Mouse (Mus musculus) MEL (cell line): Measurements from ENCODE around the gene Sdc1. TPM values are rescaled to one million over a fixed set of nuclear protein-coding genes. Genes with fewer than 3 reads are reported as not detected.

ENCODE experiments used
- DNase-seq: peaks from one replicate; pipeline ENCODE4 v3.0.0; 2011; ENCODE audit warnings: low read depth, low spot score
- H3K27ac ChIP-seq: 2 replicates; pipeline ENCODE4 v1.5.1; 2012; ENCODE audit warnings: low read depth, mild to moderate bottlenecking, control low read depth, low read length, moderate library complexity; ENCODE audit not compliant: control insufficient read depth
- H3K27me3 ChIP-seq, 2 experiments: fragments of 150-350 bp in 1 of 2; sonication (generic) in 1 of 2; 2 replicates each; pipeline ENCODE4 v1.6.1; 2012; ENCODE audit warnings: low read length in 2 of 2, mild to moderate bottlenecking in 2 of 2, improper control_type of control experiment in 1 of 2, moderate library complexity in 1 of 2; ENCODE audit not compliant: insufficient read depth in 2 of 2, control insufficient read depth in 1 of 2
- H3K36me3 ChIP-seq, 2 experiments: 2 replicates each; pipeline ENCODE4 v1.6.1; 2012 to 2014; ENCODE audit warnings: low read length in 2 of 2, improper control_type of control experiment in 1 of 2, inconsistent platforms in 1 of 2, mild to moderate bottlenecking in 1 of 2; ENCODE audit not compliant: insufficient read depth in 2 of 2, control insufficient read depth in 1 of 2
- H3K4me1 ChIP-seq, 2 experiments: fragments of 150-350 bp in 1 of 2; sonication (generic) in 1 of 2; 2 replicates each; pipeline ENCODE4 v1.6.1; 2012; ENCODE audit warnings: low read length in 2 of 2, improper control_type of control experiment in 1 of 2, mild to moderate bottlenecking in 1 of 2; ENCODE audit not compliant: insufficient read depth in 2 of 2, control insufficient read depth in 1 of 2
- H3K4me3 ChIP-seq, 2 experiments: fragments of 150-350 bp in 1 of 2; sonication (generic) in 1 of 2; 2 replicates each; pipeline ENCODE4 v1.5.1; 2012; ENCODE audit warnings: low read depth in 2 of 2, low read length in 2 of 2, mild to moderate bottlenecking in 2 of 2, moderate library complexity in 2 of 2, control low read depth in 1 of 2, improper control_type of control experiment in 1 of 2; ENCODE audit not compliant: control insufficient read depth in 1 of 2, insufficient read depth in 1 of 2
- H3K79me2 ChIP-seq: 2 replicates; pipeline ENCODE4 v1.6.1; 2012; ENCODE audit warnings: mild to moderate bottlenecking, low read length, moderate library complexity; ENCODE audit not compliant: control insufficient read depth, poor library complexity, insufficient read depth
- H3K9ac ChIP-seq: 2 replicates; pipeline ENCODE4 v1.6.1; 2012; ENCODE audit warnings: low read depth, mild to moderate bottlenecking, control low read depth, low read length, moderate library complexity; ENCODE audit not compliant: control insufficient read depth, poor library complexity, severe bottlenecking
- H3K9me3 ChIP-seq: fragments of 150-350 bp; sonication (generic); replicated peaks from 2 replicates; pipeline ENCODE4 v1.6.1; 2012; ENCODE audit warnings: mild to moderate bottlenecking, low read length, improper control_type of control experiment, moderate library complexity; ENCODE audit not compliant: insufficient read depth
- CHD2 ChIP-seq: IDR thresholded peaks from 2 replicates; pipeline ENCODE4 v1.6.1; 2011; ENCODE audit warnings: low read length, improper control_type of control experiment
- EP300 ChIP-seq, 2 experiments: IDR thresholded peaks; 2 replicates each; pipeline ENCODE4 v1.6.1; 2011; ENCODE audit warnings: improper control_type of control experiment in 2 of 2, low read length in 2 of 2, low read depth in 1 of 2, mild to moderate bottlenecking in 1 of 2
- GABPA ChIP-seq: IDR thresholded peaks from 2 replicates; pipeline ENCODE4 v1.6.1; 2012; ENCODE audit warnings: low read depth, mild to moderate bottlenecking, inconsistent platforms, low read length, improper control_type of control experiment, moderate library complexity
- GATA1 ChIP-seq: IDR thresholded peaks from 2 replicates; pipeline ENCODE4 v1.6.1; 2011; ENCODE audit warnings: low read depth, low read length, improper control_type of control experiment
- HCFC1 ChIP-seq: IDR thresholded peaks from 2 replicates; pipeline ENCODE4 v1.6.1; 2012; ENCODE audit warnings: low read depth, mild to moderate bottlenecking, inconsistent platforms, low read length, improper control_type of control experiment, moderate library complexity
- JUND ChIP-seq: IDR thresholded peaks from 2 replicates; pipeline ENCODE4 v1.6.1; 2011; ENCODE audit warnings: low read depth, mild to moderate bottlenecking, improper control_type of control experiment, low read length
- MAFK ChIP-seq: IDR thresholded peaks from 2 replicates; pipeline ENCODE4 v1.6.1; 2011; ENCODE audit warnings: low read depth, mild to moderate bottlenecking, low read length, improper control_type of control experiment, borderline replicate concordance
- MAX ChIP-seq: IDR thresholded peaks from 2 replicates; pipeline ENCODE4 v1.6.1; 2011; ENCODE audit warnings: low read length, improper control_type of control experiment
- MEF2A ChIP-seq: IDR thresholded peaks from 2 replicates; pipeline ENCODE4 v1.6.1; 2014; ENCODE audit warnings: low read depth, mild to moderate bottlenecking, inconsistent platforms, low read length, improper control_type of control experiment; ENCODE audit not compliant: poor library complexity, insufficient replicate concordance, severe bottlenecking; ENCODE audit errors: extremely low read depth
- MYC ChIP-seq: IDR thresholded peaks from 2 replicates; pipeline ENCODE4 v1.6.1; 2011; ENCODE audit warnings: low read depth, mild to moderate bottlenecking, low read length, improper control_type of control experiment, moderate library complexity
- POLR2AphosphoS5 ChIP-seq: IDR thresholded peaks from 2 replicates; pipeline ENCODE4 v1.6.1; 2012; ENCODE audit warnings: low read depth, borderline replicate concordance, mild to moderate bottlenecking, inconsistent platforms, low read length, moderate library complexity, mixed read lengths
- RAD21 ChIP-seq: IDR thresholded peaks from 2 replicates; pipeline ENCODE4 v1.6.1; 2011; ENCODE audit warnings: mild to moderate bottlenecking, low read depth, low read length, improper control_type of control experiment
- SMC3 ChIP-seq: IDR thresholded peaks from 2 replicates; pipeline ENCODE4 v1.6.1; 2011; ENCODE audit warnings: low read depth, low read length, improper control_type of control experiment
- TAL1 ChIP-seq: IDR thresholded peaks from 2 replicates; pipeline ENCODE4 v1.6.1; 2012; ENCODE audit warnings: mild to moderate bottlenecking, inconsistent platforms, low read length, moderate library complexity, mixed read lengths
- USF2 ChIP-seq, 2 experiments: IDR thresholded peaks; 2 replicates each; pipeline ENCODE4 v1.6.1; 2011 to 2012; ENCODE audit warnings: improper control_type of control experiment in 2 of 2, low read length in 2 of 2, borderline replicate concordance in 1 of 2, inconsistent platforms in 1 of 2, low read depth in 1 of 2, mild to moderate bottlenecking in 1 of 2; ENCODE audit not compliant: insufficient read depth in 1 of 2
- ZC3H11A ChIP-seq: IDR thresholded peaks from 2 replicates; pipeline ENCODE4 v1.6.1; 2012; ENCODE audit warnings: low read depth, mild to moderate bottlenecking, inconsistent platforms, low read length, improper control_type of control experiment
- ZKSCAN1 ChIP-seq: IDR thresholded peaks from 2 replicates; pipeline ENCODE4 v1.6.1; 2012; ENCODE audit warnings: low read depth, mild to moderate bottlenecking, inconsistent platforms, low read length, improper control_type of control experiment, moderate library complexity
- ZNF384 ChIP-seq: IDR thresholded peaks from 2 replicates; pipeline ENCODE4 v1.6.1; 2012; ENCODE audit warnings: low read depth, mild to moderate bottlenecking, inconsistent platforms, low read length, improper control_type of control experiment
- polyA plus RNA-seq, 2 experiments: library from polyadenylated mRNA; stranded (reverse) in 1 of 2; unstranded in 1 of 2; fragments of >175 nt in 1 of 2; fragments of >200 nt in 1 of 2; gene quantifications; 2 replicates each; pipeline versions ENCODE4 v1.2.1 to v1.2.4; 2012; ENCODE audit warnings: low replicate concordance in 2 of 2, low read depth in 1 of 2; ENCODE audit not compliant: insufficient read length in 2 of 2, insufficient read depth in 1 of 2, missing spikeins in 1 of 2
- total RNA-seq: library from RNA; depleted of rRNA; stranded (reverse); fragments of 300-350 nt; gene quantifications from 2 replicates; pipeline ENCODE4 v1.2.3, GENCODE M21; 2012

Sdc1 gene
- total and polyA plus RNA-seq, 3 experiments = 32.3 to 33.6 TPM; not detected in 1

DNA sequence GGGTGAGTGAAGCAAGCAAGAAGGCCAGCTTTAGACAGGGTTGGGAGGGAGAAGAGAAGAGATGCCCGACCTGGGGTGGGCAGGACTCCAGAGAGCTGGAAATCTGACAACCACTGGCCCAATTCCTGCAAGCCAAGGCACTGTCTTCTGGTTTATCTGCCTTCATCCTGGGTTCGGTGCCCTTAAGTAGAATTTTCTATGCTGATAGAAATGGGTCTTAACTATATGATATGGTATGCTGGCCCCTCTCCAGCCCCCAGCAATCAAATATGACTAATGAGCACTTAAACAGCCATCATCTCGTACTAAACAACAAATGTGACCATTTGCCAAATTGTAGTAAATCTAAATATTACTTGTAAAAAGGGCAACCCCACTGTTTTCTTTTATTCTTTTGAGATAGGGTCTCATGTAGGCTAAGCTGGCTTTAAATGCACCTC lies 47.1 kb downstream of the Sdc1 start:
- Histone ChIP-seq H3K79me2 (no peaks in the 10 kb centered on the region), H3K4me3 (no peak overlapping the region), H3K4me1 (no peaks in the 10 kb centered on the region), H3K9me3 (no peaks in the 10 kb centered on the region), H3K9ac (no peak overlapping the region), H3K27ac (no peak overlapping the region), H3K36me3 (no peaks in the 10 kb centered on the region), H3K27me3 (peaks cover 0 to 7% of the 10 kb centered on the region in 2 experiments; a peak in 1 of 4 replicates)
- no peak for DNase-seq
- TF ChIP-seq ZNF384 (no peak), POLR2AphosphoS5 (no peak), MAX (no peak), EP300 (IDR thresholded peaks at IDR 0.05; ENCODE audit: low read depth in 1 of 2, low read length in 2 of 2) (no peak), MAFK (no peak), MYC (no peak)

DNA sequence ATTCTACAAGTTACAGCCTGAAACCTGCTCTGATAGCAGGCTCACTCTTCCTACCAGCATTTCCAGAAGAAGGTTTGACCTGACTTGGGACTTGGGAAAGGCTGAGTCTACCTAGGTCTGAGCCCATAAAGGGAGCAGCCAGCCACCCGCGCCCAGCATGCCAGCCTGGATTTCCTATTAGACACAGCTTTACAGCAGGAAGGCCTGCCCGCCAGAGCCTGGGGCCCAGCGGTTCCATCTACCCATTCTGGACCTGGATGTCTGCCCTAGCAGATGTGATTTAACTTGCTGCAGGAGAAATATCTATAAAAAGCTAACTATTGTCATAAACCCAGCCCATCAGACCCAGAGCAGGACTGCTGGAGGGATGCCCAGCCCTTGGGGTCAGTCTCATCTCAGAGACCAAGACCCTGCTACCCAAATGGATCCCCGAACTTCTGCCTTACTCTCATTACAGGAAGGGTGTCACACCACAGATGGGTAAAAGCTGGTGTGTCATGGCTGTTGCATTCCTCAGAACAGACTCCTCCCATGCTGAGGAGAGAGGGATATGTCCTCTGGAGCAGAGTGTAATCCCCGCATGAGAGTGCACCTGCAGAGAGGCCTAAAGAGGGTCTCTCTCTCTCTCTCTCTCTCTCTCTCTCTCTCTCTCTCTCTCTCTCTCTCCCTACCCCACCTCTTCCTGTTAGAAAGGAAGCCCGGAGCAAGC lies 54.0 kb downstream of the Sdc1 start:
- Histone ChIP-seq H3K79me2 (no peaks in the 10 kb centered on the region), H3K9ac (no peak overlapping the region), H3K4me3 (no peak overlapping the region), H3K27ac (no peak overlapping the region), H3K9me3 (no peaks in the 10 kb centered on the region), H3K27me3 (no peaks in the 10 kb centered on the region; a peak in 1 of 4 replicates)
- TF ChIP-seq CHD2 = no peak
- no peak for TF ChIP-seq JUND
- no peak for TF ChIP-seq GABPA
- TF ChIP-seq ZC3H11A = no peak
- no peak for TF ChIP-seq EP300 (IDR thresholded peaks at IDR 0.05; ENCODE audit: low read depth in 1 of 2, low read length in 2 of 2)
- TF ChIP-seq TAL1 = no peak
- no peak for TF ChIP-seq ZKSCAN1
- TF ChIP-seq SMC3 = no peak
- TF ChIP-seq MEF2A = no peak
- TF ChIP-seq USF2 (IDR thresholded peaks at IDR 0.05; ENCODE audit: borderline replicate concordance in 1 of 2, insufficient read depth in 1 of 2, low read depth in 1 of 2, low read length in 2 of 2) = no peak
- TF ChIP-seq RAD21 = no peak
- no peak for TF ChIP-seq HCFC1
- no peak for TF ChIP-seq POLR2AphosphoS5
- no peak for TF ChIP-seq GATA1
- TF ChIP-seq, all 39 proteins: peak for 0
- Histone ChIP-seq H3K36me3 (no peaks in the 10 kb centered on the region), H3K4me1 (no peaks in the 10 kb centered on the region)
- no peak for DNase-seq
